Mouse (Mus musculus) megakaryocyte, embryonic 14.5 days (primary cell): ENCODE measurements at regions not wholly inside any gene's neighbourhood (a gene's known extent, or its start where the extent isn't known, plus 50 kb on each side); places are given as distances from the start of the nearest gene placed in this dataset.

Source experiments
- FLI1 ChIP-seq: IDR thresholded peaks from 2 replicates; pipeline ENCODE4 v1.6.1; 2012; ENCODE audit warnings: low read length, inconsistent platforms, mixed read lengths
- GATA1 ChIP-seq: IDR thresholded peaks from 3 replicates; pipeline ENCODE4 v1.6.1; 2012; ENCODE audit warnings: mixed read lengths, low read length, inconsistent platforms, borderline replicate concordance

DNA sequence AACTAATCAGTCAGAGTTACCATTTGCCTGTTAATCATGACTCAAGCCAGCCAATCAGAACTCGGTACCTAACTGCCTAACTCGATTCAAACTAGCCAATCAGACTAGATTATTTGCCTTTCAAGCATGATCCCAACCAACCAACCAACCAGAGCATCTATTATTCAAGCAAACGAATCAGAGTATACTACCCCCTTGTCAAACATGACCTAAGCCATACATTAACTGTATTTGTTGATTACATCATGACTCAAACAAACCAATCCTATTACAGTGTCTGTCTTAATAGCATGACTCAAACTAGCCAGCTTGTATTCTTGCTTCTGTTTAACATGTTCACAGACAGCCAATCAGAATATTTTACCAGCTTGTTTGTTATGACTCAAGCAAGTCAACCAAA, 79.7 kb upstream of the Dynlt3 start:
- TF ChIP-seq FLI1 (no peak), GATA1 (no peak)
